Mouse (Mus musculus): ENCODE data around the gene Angptl3. TPM values are rescaled to one million over a fixed set of nuclear protein-coding genes. Genes with fewer than 3 reads are reported as not detected.

Angptl3 gene
- under 1 TPM in 1 of 2 experiments, not detected in 1; 0.11 TPM for polyA plus RNA-seq (2017; shearing (Covaris generic))

GRCm38 (mm10) chr4:99030686-99031085 is at the start of gene Angptl3:
Angptl3 (plus strand) TSS chr4:99030954.

Other genes starting within 250 kb of the Angptl3 start
- under 1 TPM in 1 of 2 experiments, not detected in 1; 0.48 TPM for gene Kank4, start 213.4 kb upstream of the Angptl3 start, polyA plus RNA-seq (2017; shearing (Covaris generic))
- gene I0C0044D17Rik, start 207.1 kb upstream of the Angptl3 start, polyA plus RNA-seq (2017; shearing (Covaris generic)): not detected
- gene Usp1, start 107.1 kb upstream of the Angptl3 start, polyA plus RNA-seq (2017; shearing (Covaris generic)): 10 to 100 TPM; 69.9 to 78.9 TPM
- 1 to 10 TPM in 1 of 2 experiments, under 1 TPM in 1; 0.43 to 1.3 TPM for gene Dock7, start 90.0 kb downstream of the Angptl3 start, polyA plus RNA-seq (2017; shearing (Covaris generic))
- gene Atg4c, start 163.0 kb downstream of the Angptl3 start, polyA plus RNA-seq (2017; shearing (Covaris generic)): 1 to 10 TPM in 1 of 2 experiments, under 1 TPM in 1; 0.33 to 1.3 TPM

All from activated CD4-positive, CD25-positive, alpha-beta regulatory T cell (primary cell).